Mouse (Mus musculus): ENCODE results near the gene Ccdc180. TPM values are rescaled to one million over a fixed set of nuclear protein-coding genes. Genes with fewer than 3 reads are reported as not detected.

The Ccdc180 gene
- polyA plus RNA-seq, 1 experiment = not detected

GRCm38 (mm10) chr4:45972951-45973350 lies 82.8 kb downstream of the Ccdc180 start:
- H3K27me3 ChIP-seq (ENCODE audit: control insufficient read depth, insufficient read depth, insufficient read length) = no peaks in the 10 kb centered on the region
- H3K4me2 ChIP-seq (ENCODE audit: low read depth) = peak overlapping the region; percentile 88

DNA sequence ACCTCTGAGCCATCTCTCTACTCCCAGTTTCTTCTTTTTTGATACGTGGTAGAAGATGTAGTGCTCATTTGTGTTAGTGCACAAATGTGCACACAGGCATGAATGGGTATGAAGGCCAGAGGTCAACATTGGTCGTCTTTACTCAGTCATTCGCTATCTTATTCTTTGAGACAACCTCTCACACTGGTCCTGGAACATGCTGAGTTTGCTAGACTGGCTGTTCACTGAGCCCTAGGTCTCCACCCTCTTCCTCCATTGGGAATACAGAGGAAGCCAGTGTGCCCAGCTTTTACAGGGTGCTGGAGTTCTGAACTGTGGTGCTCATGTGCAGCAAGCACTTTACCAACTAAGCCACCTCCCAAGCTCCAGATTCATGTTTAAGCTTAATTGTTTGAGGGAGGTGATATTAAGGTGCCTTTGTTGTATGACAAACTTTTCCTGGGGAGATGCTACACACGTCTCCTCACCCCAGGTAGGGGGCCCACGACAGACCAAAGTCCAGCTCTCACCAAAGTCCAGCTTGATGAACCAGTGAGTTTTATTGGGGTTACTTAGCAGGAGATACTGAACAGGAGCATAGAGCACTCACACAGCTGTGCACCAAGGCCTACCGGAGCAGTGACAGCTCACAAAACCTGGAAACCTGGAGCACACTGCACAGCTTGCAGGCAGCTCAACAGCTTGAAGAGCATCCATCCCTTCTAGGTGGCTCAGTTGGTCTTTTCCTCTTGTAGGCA lies 87.0 kb downstream of the Ccdc180 start:
- TF ChIP-seq MYOD1 (IDR thresholded peaks at IDR 0.05; ENCODE audit: control insufficient read depth in 1 of 3, insufficient read length in 2 of 3, low read depth in 2 of 3) (no peak), MYOG (IDR thresholded peaks at IDR 0.05; ENCODE audit: control insufficient read depth in 1 of 3, insufficient read depth in 1 of 3, insufficient read length in 2 of 3, low read depth in 2 of 3) (no peak), POLR2A (IDR thresholded peaks at IDR 0.05; ENCODE audit: insufficient read length, low read depth) (no peak), SRF (IDR thresholded peaks at IDR 0.05; ENCODE audit: control insufficient read depth, insufficient read length, low read depth) (no peak), MAX (IDR thresholded peaks at IDR 0.05; ENCODE audit: low read depth) (no peak), E2F4 (IDR thresholded peaks at IDR 0.05; ENCODE audit: insufficient read depth) (no peak)
- H3K4me3 ChIP-seq = no peak overlapping the region

More at GRCm38 (mm10) chr4:45972951-45973350, 82.8 kb downstream of the Ccdc180 start:
- Histone ChIP-seq H3K36me3 (ENCODE audit: control insufficient read depth, insufficient read depth) (no peaks in the 10 kb centered on the region), H3K79me2 (ENCODE audit: control insufficient read depth, insufficient read depth) (peaks cover 4% of the 10 kb centered on the region), H3K4me3 (peak overlapping the region; percentile 30), H3ac (ENCODE audit: control insufficient read depth, insufficient read length) (peak overlapping the region; percentile 93)
- TF ChIP-seq CEBPB (IDR thresholded peaks at IDR 0.05; ENCODE audit: insufficient read depth, poor library complexity, severe bottlenecking) (no peak), MYOD1 (IDR thresholded peaks at IDR 0.05; ENCODE audit: control insufficient read depth in 1 of 3, insufficient read length in 2 of 3, low read depth in 2 of 3) (no peak), REST (IDR thresholded peaks at IDR 0.05; ENCODE audit: insufficient read depth, insufficient read length) (no peak), POLR2A (IDR thresholded peaks at IDR 0.05; ENCODE audit: insufficient read length, low read depth) (no peak), TCF3 (IDR thresholded peaks at IDR 0.05; ENCODE audit: insufficient read length, low read depth) (no peak), USF1 (IDR thresholded peaks at IDR 0.05; ENCODE audit: low read depth) (no peak), MAX (IDR thresholded peaks at IDR 0.05; ENCODE audit: low read depth) (no peak), E2F4 (IDR thresholded peaks at IDR 0.05; ENCODE audit: insufficient read depth) (no peak), MYOG (IDR thresholded peaks at IDR 0.05; ENCODE audit: control insufficient read depth in 1 of 3, insufficient read depth in 1 of 3, insufficient read length in 2 of 3, low read depth in 2 of 3) (no peak), SRF (IDR thresholded peaks at IDR 0.05; ENCODE audit: control insufficient read depth, insufficient read length, low read depth) (no peak), POLR2AphosphoS2 (IDR thresholded peaks at IDR 0.05; ENCODE audit: insufficient read length, low read depth) (no peak), TCF12 (IDR thresholded peaks at IDR 0.05; ENCODE audit: insufficient read depth, poor library complexity, severe bottlenecking) (no peak)

GRCm38 (mm10) chr4:45979916-45980315 lies 89.8 kb downstream of the Ccdc180 start:
- Histone ChIP-seq H3K79me2 (ENCODE audit: control insufficient read depth, insufficient read depth) (peaks cover 4% of the 10 kb centered on the region), H3K4me3 (no peak overlapping the region), H3K27me3 (ENCODE audit: control insufficient read depth, insufficient read depth, insufficient read length) (no peaks in the 10 kb centered on the region), H3K4me2 (ENCODE audit: low read depth) (no peak overlapping the region), H3K36me3 (ENCODE audit: control insufficient read depth, insufficient read depth) (no peaks in the 10 kb centered on the region), H3ac (ENCODE audit: control insufficient read depth, insufficient read length) (no peak overlapping the region)
- TF ChIP-seq SRF (IDR thresholded peaks at IDR 0.05; ENCODE audit: control insufficient read depth, insufficient read length, low read depth) (no peak), CEBPB (IDR thresholded peaks at IDR 0.05; ENCODE audit: insufficient read depth, poor library complexity, severe bottlenecking) (no peak), TCF3 (IDR thresholded peaks at IDR 0.05; ENCODE audit: insufficient read length, low read depth) (no peak), POLR2AphosphoS2 (IDR thresholded peaks at IDR 0.05; ENCODE audit: insufficient read length, low read depth) (no peak), REST (IDR thresholded peaks at IDR 0.05; ENCODE audit: insufficient read depth, insufficient read length) (no peak), POLR2A (IDR thresholded peaks at IDR 0.05; ENCODE audit: insufficient read length, low read depth) (no peak), USF1 (IDR thresholded peaks at IDR 0.05; ENCODE audit: low read depth) (no peak)

More for the DNA sequence above, 87.0 kb downstream of the Ccdc180 start:
- Histone ChIP-seq H3K4me2 (ENCODE audit: low read depth) (no peak overlapping the region), H3K36me3 (ENCODE audit: control insufficient read depth, insufficient read depth) (no peaks in the 10 kb centered on the region), H3K27me3 (ENCODE audit: control insufficient read depth, insufficient read depth, insufficient read length) (no peaks in the 10 kb centered on the region), H3K79me2 (ENCODE audit: control insufficient read depth, insufficient read depth) (peaks cover 7% of the 10 kb centered on the region), H3ac (ENCODE audit: control insufficient read depth, insufficient read length) (no peak overlapping the region)

GRCm38 (mm10) chr4:45981054-45981453 lies 91.0 kb downstream of the Ccdc180 start:
- Histone ChIP-seq H3K27me3 (ENCODE audit: control insufficient read depth, insufficient read depth, insufficient read length) (no peaks in the 10 kb centered on the region), H3K79me2 (ENCODE audit: control insufficient read depth, insufficient read depth) (peaks cover 4% of the 10 kb centered on the region), H3ac (ENCODE audit: control insufficient read depth, insufficient read length) (no peak overlapping the region), H3K4me2 (ENCODE audit: low read depth) (no peak overlapping the region), H3K36me3 (ENCODE audit: control insufficient read depth, insufficient read depth) (no peaks in the 10 kb centered on the region), H3K4me3 (no peak overlapping the region)
- TF ChIP-seq POLR2A (IDR thresholded peaks at IDR 0.05; ENCODE audit: insufficient read length, low read depth) (no peak), TCF3 (IDR thresholded peaks at IDR 0.05; ENCODE audit: insufficient read length, low read depth) (no peak), REST (IDR thresholded peaks at IDR 0.05; ENCODE audit: insufficient read depth, insufficient read length) (no peak), SRF (IDR thresholded peaks at IDR 0.05; ENCODE audit: control insufficient read depth, insufficient read length, low read depth) (no peak), TCF12 (IDR thresholded peaks at IDR 0.05; ENCODE audit: insufficient read depth, poor library complexity, severe bottlenecking) (no peak), MYOG (IDR thresholded peaks at IDR 0.05; ENCODE audit: control insufficient read depth in 1 of 3, insufficient read depth in 1 of 3, insufficient read length in 2 of 3, low read depth in 2 of 3) (no peak), POLR2AphosphoS2 (IDR thresholded peaks at IDR 0.05; ENCODE audit: insufficient read length, low read depth) (no peak), E2F4 (IDR thresholded peaks at IDR 0.05; ENCODE audit: insufficient read depth) (no peak), MAX (IDR thresholded peaks at IDR 0.05; ENCODE audit: low read depth) (no peak), CEBPB (IDR thresholded peaks at IDR 0.05; ENCODE audit: insufficient read depth, poor library complexity, severe bottlenecking) (no peak), USF1 (IDR thresholded peaks at IDR 0.05; ENCODE audit: low read depth) (no peak), MYOD1 (IDR thresholded peaks at IDR 0.05; ENCODE audit: control insufficient read depth in 1 of 3, insufficient read length in 2 of 3, low read depth in 2 of 3) (no peak)
